Mouse (Mus musculus): ENCODE measurements around the gene Pcsk6.

DNA sequence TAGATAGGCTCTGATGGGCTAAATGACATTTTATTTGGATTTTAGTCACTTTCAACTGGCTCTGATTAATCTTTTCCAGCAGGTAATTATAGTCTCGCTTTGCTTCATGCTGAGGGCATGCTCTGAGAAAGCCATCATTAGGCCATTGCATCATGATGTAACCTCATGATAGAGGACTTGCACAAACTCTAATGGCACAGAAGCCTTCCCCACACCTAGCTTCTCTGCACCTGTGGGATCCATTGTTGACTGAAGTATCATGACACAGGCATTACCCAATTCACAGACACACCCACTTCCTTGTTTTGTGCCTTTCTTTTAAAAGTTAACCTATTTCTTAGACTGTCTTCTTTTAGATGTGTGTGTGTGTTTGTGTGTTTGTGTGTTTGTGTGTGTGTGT lies 95.7 kb downstream of the Pcsk6 start:
- no peak for TF ChIP-seq MAFK (IDR thresholded peaks at IDR 0.05; ENCODE audit: insufficient read depth, low read depth, low read length)
- TF ChIP-seq CHD2 (IDR thresholded peaks at IDR 0.05; ENCODE audit: low read depth, low read length) = no peak
- no peak for TF ChIP-seq ZNF384 (IDR thresholded peaks at IDR 0.05; ENCODE audit: low read depth, low read length)

Data from ES-E14 (cell line).